Mouse (Mus musculus): ENCODE measurements at regions not wholly inside any gene's neighbourhood (a gene's known extent, or its start where the extent isn't known, plus 50 kb on each side); places are given as distances from the start of the nearest gene placed in this dataset.

DNA sequence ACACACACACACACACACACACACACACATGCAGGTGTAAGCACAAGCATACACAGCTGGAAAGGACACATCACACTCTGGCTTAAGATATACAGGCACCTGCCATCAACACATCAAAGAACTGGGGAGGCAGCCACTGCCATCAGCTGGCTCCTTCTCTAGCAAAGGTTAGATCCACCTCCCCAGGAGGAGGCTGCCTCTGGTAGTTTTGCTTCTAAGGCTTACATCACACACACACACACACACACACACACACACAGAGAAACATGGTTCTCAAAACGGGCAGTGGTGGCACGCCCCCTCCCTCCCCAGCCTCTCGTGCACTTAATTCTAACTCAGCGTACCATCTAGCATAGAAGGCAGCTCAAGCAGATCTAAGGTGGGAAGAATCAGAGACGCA is 126.9 kb upstream of the Zdhhc25 start:
- TF ChIP-seq POLR2A (IDR thresholded peaks at IDR 0.05; ENCODE audit: low read depth, low read length) = no peak
- TF ChIP-seq CTCF (IDR thresholded peaks at IDR 0.05; ENCODE audit: extremely low read depth, insufficient read depth, insufficient read length, insufficient replicate concordance) = no peak

All from spleen, adult 2 months (tissue).